Mouse (Mus musculus) cerebellum, postnatal 14 days (tissue): Measurements from ENCODE around the gene Olfm1.

Experiments used
- DNase-seq, 2 experiments: peaks; one replicate each; pipeline ENCODE4 v3.0.0; 2021; ENCODE audit warnings: mixed read lengths in 2 of 2

The Olfm1 gene

DNA sequence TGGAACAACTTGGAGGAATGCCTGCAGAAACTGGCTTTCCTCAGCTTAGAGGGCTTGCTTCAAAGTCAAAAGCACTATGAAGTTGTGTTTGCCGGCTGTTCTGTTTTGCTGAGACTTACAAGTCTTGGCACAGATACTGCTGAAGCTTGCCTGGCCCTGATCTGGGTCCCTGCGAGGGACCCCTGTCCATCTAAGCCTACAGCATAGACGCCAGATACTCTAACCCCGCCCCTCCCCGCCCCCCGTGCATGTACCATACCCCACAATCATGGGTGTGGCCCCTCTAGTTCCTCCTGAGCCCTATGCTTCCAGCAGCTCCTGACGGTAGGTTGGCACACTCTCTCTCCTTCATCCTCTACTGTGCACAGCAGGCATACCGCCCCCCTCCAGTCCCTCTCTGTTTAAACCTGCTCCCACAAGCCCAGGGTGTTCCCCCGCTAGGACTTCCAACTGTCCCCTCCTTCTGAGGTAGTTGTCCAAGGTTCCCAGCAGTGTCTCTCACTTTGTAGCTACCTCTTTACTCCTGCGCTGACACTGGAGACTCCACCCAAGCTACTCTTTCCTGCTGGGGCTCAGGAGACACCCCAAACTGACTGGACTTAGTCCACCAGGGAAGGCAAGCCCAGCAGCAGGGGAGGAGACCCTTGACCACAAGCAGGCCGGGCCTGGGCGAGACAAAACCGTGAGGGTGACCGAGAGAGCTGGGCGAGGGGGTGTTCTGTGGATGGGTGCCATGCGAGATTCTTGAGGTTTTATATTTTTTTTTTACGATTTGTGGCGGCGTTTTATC lies 12.1 kb downstream of the Olfm1 start:
- DNase-seq: no peak

DNA sequence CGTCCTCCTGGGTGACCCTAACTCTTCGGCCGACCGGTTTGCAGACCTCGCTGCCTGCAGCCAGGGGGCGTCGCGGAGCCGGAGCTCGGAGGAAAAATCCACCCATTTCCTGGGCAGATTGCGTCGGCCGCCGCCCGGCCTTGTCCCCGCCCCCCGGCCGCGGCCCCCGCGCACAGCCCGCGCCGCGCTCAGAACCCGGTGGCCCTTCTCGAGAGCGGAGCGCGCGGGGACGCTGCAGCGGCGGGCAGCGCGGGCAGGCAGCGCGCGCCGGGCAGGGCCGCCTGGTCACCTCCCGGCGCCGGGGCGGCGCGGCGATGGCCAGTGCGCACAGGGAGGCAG lies 12.6 kb downstream of the Olfm1 start:
- DNase-seq: peak; percentile 97

DNA sequence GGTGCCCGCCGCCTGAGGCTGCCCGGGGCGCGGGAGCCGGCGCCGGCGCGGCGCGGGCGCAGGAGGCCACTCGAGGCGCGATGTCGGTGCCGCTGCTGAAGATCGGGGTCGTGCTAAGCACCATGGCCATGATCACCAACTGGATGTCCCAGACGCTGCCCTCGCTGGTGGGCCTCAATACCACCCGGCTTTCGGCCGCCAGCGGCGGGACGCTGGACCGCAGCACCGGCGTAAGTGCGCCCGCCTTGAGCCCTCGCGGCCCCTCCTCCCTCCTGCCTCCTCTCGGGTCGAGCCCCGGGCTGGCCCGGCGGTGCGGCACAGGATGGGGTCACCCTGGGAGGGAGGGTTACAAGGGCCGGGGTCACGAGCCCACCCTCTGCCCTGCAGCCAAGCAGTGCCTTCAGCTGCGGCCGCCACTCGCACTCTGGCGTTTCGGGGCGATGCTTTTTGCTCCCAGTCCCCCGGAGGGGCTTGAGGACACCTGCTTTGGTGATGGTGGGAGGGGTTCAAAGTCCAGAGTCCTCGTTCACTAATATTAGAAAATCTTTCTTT lies 13.2 kb downstream of the Olfm1 start:
- peak; percentile 58 to 62 for DNase-seq

DNA sequence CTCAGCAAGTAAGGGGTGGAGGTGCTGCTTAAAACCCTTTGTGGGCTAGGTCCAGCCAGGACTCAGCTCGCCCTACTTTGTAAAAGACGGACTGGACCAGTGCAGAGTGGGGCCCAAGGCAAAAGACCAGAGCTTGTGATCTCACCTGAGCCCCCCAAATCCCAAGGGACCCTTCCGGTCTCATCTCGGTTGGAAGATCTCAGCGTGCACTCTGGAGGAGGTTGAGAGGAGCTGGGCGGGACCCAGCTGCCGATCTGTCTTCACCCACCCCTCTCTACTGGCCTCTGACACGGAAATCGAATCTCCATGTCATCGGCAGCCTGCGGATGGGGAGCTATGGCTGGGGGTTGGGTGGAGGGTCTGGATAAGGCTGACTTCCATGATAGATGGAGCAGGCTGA lies 13.7 kb downstream of the Olfm1 start:
- DNase-seq: peak in 1 of 2 experiments; percentile 48

DNA sequence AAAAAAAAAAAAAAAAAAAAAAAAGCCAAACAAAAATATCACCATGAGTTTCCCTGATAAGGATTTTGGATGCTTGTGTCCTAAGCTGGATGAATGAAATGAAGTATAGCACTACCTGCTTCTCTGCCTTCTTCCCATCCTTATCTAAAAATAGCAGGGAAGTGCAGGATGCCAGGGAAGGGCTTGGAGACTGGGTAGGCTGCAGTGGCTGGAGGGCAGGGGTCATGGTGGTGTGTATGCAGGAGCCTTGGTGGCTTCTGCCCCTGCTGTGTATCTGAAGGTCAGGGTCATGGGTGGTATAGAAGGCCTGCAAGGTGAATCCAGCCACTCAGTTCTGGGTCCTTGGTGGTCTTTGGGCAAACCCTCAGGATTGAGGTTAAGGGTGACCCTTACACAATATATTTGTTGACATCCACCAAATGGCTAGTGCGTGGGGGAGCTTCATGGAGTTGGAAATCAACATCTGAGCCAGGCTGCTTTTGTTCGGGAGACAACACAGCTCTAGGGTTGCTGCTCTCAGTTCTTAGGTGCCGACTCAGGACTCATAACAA lies 14.5 kb downstream of the Olfm1 start:
- no peak for DNase-seq

DNA sequence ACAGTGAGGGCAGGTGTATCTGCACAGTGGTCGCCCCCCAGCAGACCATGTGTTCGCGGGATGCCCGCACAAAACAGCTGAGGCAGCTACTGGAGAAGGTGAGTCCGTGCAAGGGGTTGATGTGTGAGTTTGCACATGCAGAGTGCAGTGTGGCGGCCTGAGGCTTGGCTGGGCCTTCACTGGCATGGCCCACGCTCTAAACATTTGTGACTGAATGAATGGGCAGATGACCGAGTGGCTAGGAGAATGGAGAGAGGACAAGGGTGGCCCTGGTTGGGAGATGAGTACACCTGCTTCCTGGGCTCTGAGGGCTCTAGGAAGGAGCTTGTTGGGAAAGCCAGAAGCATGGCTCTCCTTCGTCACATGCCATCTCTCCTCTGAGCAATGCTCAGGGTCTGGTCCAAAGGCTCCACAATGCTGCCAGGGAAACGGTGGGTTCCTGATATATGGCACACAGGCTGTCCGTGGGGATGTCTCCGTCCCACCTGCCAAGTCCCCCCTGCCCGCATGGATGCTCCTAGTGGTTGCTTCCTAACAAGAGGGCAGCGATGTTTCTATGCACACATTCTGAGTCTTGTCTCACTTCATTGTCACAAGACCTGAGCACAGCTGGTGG lies 15.4 kb downstream of the Olfm1 start:
- DNase-seq: peak in 1 of 2 experiments; percentile 43

DNA sequence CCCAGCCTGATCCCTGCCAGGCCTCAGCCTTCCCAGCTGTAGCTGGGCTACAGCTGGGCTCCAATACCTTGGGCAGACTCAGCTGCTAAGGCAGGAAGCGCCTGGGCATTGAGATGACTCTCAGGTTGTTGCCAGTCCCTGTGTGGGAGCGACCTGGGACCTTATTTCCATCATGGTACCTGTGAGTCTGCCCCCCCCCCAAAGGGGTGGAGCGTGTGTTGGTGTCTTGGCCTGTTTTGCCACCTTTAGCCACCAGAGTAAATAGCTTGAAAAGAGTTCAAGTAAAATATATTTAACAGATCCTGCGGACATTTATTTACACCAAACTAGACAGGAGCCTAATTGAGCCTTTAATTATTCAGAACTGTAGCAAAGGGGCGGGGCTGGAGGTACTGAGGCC lies 16.4 kb downstream of the Olfm1 start:
- no peak for DNase-seq

DNA sequence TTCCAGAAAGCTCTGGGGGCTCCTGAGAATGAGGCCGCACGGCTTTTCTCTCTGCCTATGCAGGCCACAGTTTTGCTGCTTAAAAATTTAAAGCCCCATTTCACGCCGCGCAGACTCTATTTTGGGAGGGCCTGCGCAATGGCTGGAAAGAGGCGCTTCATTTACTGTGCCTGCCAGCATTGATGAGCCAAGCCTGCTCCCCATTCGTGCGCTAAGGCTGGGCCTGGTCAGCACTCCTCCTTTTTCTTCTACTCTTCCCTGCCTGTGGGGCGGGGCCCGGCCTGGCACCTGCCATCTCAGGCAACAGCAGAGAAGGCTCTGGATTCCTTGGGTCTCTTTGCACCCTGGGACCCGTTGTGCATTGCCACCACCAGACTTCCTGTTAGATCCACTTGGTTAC lies 16.9 kb downstream of the Olfm1 start:
- no peak for DNase-seq

DNA sequence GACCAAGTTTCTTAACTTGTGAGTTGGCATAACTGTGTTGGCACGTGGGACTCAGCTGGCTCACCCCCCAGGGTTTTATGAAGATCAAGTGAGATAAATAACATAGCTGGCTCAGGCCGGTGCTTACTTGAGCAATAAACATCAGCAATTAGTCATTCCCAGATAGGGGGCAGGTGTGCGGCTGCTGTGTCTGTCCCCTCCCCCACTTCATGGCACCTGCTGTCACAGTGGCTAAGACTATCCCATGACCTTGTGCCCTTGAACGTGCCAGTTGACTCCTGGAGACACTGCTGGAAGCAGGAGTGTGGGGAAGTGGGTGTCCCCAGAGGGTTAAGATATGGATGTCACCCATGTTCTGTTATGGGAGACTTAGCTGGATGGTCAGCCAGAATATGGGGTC lies 17.5 kb downstream of the Olfm1 start:
- no peak for DNase-seq

DNA sequence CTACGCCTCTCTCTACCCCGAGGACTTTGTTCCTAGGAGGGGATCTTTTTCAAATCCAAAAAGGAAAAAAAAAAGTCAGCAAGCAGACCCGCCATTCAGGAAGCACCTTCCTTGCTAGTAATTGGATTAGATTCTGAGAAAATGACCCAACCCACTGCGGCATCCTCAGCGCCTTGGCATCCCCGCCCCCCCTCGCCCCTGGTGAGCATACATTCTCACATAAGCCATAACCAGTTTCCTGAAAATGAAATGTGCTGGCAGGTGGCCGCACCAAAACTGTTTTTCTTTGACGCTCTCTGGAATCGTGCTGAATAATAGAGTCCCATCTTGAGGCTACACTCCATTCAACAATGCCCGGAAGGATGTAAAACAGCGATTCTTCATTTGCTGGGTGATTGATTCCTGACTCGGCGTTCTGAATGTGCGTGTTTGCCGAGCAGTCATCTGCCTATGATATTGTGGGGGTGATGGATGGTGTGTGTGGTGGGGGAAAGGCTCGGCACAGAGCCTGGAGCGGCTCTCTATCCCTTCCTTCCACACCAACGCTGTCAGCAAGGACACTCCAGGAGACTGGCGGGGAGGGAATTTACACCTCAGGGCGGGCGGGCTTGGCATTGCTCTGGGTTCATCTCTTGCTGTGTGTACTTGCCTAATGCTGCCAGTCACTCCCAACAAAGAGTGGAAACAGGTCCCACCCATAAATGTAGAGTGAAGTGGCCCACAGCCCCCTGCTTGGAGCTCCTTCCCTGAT lies 18.9 kb downstream of the Olfm1 start:
- DNase-seq: peak in 1 of 2 experiments; percentile 60

DNA sequence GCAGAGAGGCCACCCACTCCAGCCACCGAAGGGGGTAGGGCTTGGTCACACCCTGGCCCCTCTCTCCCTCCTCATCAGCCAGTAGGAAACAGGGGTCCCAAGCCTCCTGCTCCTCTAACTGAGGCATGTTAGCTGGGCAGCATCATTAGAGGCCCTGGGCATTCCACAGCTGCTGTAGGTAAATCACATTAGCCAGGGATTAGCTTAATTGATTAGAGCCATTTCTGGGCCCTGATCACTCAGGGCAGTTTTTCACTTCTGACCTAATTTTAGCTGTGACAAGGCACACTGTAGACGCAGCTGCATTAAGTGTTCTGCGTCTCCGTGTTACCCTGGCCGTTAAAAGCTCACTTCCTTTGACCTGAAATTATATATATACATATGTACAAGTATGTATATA lies 20.1 kb downstream of the Olfm1 start:
- no peak for DNase-seq

DNA sequence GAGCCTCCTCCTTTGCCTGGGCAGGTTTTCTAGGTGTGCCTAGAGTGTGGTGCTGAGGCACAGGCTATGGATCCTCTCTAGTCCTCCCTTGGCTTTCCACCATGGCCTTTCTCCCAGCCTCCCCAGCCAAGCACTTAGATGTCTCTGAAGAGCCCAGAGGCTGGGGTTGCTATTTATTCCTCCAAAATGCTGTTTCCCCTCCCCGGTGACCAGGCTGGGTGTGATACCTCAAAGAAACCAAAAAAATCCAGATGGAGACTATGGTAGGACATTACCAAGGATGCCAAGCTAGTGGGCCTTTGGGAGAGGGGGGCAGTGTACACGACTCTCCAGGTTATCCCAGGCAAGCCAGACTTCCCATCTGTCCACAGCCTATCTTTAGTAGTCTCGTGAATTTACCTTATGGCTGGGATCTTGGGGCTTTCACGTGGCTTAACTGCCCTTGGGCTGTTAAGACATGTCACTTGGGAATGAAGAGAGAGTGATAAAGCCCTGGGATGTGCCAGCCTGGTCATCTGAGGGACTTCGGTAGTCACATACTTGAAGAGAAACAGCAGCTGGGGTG lies 23.5 kb downstream of the Olfm1 start:
- DNase-seq: peak in 1 of 2 experiments; percentile 64

DNA sequence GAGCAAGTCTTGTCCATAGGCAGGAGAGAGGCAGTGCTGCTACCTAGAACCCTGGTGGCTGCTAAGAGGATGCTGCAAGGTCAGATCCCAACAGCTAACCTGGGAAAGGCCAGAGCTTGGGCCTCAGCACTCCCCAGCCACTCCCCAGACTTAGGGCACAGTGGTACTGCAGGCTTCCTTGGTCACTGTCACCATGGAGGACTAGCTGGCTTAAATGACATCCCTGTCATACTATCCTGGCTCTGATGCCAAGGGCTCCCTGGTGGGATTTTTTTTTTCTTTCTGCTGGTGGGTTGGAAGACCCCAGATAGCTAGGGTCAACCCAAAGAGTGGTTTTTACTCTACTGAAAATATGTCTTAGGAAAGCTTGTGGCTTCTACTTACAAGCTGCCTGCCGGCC lies 25.0 kb downstream of the Olfm1 start:
- DNase-seq: no peak

DNA sequence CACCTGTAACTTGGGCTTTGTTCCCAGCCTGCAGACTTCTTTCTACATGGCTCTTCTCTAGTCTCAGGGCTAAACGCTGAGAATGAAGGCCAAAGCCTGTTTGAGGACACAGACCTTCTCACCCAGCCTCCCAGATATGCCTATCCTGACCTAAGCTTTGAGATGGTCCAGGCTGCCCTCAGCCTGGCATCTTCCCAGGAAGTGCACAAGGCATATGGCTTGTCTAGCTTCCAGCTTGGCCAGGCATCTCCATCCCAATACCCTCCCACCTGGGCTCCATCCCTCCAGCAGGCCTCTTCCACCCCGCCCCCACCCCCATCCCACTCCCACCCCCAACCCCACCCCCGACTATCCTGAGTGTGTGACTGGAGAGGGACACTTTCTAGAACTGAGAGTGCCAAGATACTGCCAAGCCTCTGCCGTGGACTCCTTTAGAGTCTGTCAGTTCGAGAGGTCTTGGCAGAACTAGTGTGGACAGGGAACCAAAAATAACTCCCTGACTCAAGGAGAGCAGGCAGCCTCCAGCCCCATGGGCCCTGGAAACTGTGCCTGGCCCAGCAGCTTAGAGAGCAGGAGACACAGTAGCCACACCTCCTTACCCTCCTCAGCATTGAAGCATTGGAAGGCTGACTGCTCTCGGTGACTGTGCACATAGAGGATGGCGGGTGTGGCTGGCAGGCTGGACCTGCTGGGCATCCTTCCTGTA lies 26.0 kb downstream of the Olfm1 start:
- DNase-seq: peak; percentile 87 to 93

DNA sequence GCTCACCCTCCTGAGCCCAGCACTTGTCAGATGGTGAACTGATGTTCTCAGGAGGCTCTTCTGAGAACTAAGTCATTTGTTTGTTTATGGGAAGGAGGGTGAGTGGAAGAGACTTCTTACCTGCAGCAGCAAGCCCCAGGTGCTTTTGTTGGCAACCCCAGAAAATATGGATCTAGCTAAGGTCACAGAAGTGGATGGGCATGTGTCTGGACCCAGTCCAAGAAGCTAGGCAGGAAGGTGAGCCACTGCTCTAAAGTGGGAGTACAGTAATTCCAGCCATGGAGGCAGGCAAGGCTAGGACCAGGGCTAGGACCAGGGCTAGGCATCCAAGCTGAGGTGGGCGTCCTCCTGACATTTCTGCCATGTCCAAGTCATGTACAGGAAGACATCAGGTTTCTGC lies 26.8 kb downstream of the Olfm1 start:
- DNase-seq: peak in 1 of 2 experiments; percentile 41

DNA sequence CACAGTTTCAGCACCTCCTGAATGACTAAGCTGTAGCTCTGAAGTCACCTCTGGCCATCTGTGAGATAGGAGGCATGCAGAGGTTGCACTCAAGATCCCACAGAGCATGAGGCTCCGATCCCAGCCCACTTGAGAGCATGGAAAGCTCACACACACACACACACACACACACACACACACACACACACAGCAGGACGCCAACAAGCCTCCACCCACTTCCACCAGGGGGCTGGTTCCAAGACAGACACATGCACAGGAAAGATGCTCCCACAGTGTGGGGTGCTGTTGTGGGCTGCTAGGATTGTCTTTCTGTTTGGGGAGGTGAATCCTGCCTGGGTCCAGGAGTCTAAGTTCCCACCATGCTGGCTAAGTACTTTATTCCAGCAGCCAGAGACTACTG lies 29.0 kb downstream of the Olfm1 start:
- no peak for DNase-seq

DNA sequence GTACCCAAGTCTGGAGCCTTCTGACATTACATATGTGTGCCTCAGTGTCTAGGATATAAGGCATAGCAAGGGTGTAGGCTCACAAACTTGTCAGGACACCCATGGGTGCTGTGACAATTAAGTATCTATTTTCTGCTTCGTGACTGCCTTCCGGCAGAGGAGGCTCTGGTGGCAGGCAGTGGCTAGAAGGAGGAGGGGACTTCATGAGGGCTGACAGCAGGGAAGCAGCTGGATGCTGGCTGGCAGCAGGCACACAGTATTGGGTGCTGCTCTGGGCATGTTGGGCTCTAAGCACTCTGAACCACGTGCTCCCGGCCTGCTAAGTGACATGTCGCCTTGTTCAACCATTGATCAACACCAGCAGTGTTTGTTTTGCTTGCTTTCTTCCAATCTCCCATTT lies 32.0 kb downstream of the Olfm1 start:
- DNase-seq: no peak

DNA sequence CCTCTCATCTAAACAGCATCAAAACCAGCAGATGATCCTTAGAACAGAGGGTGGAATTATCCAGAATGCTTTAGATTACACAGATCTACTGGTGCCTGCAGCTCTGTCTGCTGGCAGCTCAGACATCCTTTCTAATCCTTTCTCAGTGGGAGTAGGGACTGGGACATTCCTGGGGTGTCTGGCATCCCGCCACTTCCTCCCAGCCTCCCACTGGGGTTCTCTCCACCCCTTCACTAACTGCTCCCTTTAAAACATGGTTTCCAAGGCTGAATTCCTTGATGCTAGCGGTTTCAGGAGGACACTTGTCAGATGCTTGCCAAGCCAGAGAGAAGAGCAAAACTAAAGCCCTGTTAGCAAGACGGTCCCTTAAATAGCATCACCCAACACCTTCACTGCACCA lies 33.1 kb downstream of the Olfm1 start:
- DNase-seq: peak; percentile 63 to 66

DNA sequence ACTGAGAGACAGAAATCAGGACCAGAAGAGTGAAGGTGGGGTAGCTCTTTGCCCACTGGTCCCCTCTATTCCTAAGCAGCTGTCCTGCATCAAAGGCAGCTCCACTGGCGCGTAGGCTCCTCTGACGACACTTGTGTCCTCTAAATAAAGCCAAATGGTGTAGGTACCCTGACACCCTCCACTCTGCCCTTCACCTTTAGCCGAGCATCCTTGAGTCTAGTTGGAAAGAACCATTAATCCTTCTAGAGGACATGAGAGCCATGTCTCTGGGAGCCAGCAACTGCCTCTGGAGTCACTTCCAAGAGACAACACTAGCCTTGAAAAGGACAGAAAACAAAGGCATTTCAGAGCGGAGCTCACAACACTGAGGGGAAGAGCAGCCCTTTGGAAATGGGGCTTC lies 34.2 kb downstream of the Olfm1 start:
- DNase-seq: no peak

DNA sequence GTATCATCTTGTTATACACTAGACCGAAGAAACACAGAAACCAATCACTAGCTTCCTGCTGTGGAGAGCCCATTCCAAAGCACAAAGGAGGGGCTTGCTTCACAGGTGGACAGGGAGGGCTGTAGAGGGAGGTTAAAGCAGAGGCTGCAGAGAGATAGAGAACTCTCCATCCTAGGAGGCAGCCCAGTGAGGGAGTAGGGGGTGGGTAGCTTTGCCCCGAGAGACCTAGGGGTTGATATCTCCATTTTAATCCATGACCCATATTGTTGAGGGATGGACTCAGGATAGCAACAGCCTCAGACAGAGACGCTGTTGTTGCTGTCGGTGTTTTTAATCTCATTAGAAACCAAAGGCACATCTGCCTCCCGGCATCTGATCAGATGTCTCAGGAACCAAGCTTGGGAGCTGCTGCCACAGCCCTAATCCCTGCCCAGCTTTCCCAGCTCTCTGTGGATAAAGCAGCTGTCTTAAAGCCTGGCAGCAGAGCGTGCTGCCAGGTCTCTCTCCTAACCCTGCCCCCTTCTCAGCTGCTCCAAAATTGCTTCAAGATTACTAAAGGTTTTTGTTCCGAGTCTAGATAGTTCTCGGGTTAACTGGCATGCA lies 34.9 kb downstream of the Olfm1 start:
- no peak for DNase-seq

DNA sequence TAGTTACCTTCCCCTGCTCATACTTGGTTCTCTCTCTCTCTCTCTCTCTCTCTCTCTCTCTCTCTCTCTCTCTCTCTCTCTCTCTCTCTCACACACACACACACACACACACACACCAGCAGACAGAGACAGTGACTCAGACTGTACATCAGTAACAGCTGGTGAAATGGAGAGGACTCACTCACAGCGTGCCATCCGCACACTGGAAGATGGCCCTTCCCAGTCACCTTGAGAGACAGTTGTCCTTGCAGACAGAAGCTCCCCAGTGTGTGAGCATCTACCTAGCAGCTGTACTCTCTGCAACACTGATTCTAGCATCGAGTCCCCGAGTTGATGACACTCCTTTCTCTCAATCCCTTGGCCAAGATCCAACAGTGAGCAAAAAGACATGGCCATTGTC lies 35.6 kb downstream of the Olfm1 start:
- DNase-seq: no peak

DNA sequence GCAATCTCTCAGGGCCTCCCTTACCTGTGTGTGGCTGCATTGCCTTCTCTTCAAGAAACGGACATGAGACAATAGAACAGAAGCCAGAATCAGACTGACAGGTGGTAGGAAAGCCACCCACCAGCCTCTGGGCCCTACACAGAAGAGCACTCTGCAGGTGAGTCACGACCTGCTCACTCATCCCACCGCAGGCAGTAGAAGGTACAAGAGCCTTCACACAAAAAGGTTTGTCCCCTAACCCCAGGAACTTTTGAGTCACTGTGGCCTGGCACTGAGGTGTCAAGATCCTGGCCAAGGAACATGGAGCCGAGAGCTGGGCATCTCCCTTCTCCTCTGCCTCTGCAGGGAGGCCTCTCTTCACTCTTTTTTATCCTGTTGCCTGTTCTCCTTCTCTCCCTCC lies 42.3 kb downstream of the Olfm1 start:
- DNase-seq: no peak
